Mouse (Mus musculus) stomach, postnatal 0 days (tissue): ENCODE results near the gene Fgf4. TPM values are rescaled to one million over a fixed set of nuclear protein-coding genes. Genes with fewer than 3 reads are reported as not detected.
"Not testable (repeated sequence)": the region's sequence is repeated elsewhere in the genome, so short reads cannot be mapped to it uniquely, and the experiment has no call there.

Experiments
- ATAC-seq: fragments of 200-750 bp; cut with Nextera tagmentation; 2 replicates; pipeline ENCODE4 v1.8.0; 2017; ENCODE audit not compliant: low FRiP score, low TSS enrichment
- DNase-seq: peaks from one replicate; pipeline ENCODE4 v3.0.0-alpha.2; 2016; ENCODE audit warnings: low spot score
- H3K27ac ChIP-seq: fragments of 300-500 bp; sonication (generic); replicated peaks from 2 replicates; pipeline ENCODE4 v1.5.1; 2014; ENCODE audit warnings: mild to moderate bottlenecking, control low read depth
- H3K27me3 ChIP-seq: fragments of 300-500 bp; sonication (generic); 2 replicates; pipeline ENCODE4 v1.6.1; 2014; ENCODE audit warnings: low read length; ENCODE audit not compliant: control insufficient read depth, insufficient read depth
- H3K36me3 ChIP-seq: fragments of 300-500 bp; sonication (generic); 2 replicates; pipeline ENCODE4 v1.6.1; 2014; ENCODE audit warnings: low read length, mixed read lengths; ENCODE audit not compliant: control insufficient read depth, insufficient read depth
- H3K4me1 ChIP-seq: fragments of 300-500 bp; sonication (generic); replicated peaks from 2 replicates; pipeline ENCODE4 v1.6.1; 2014; ENCODE audit warnings: antibody characterized with exemption; ENCODE audit not compliant: control insufficient read depth, insufficient read depth
- H3K4me2 ChIP-seq: fragments of 300-500 bp; sonication (generic); replicated peaks from 2 replicates; pipeline ENCODE4 v1.6.1; 2014; ENCODE audit warnings: low read depth, mild to moderate bottlenecking, control low read depth, moderate library complexity
- H3K4me3 ChIP-seq: fragments of 300-500 bp; sonication (generic); 2 replicates; pipeline ENCODE4 v1.5.1; 2014; ENCODE audit warnings: low read depth, low read length, control low read depth
- H3K9ac ChIP-seq: fragments of 300-500 bp; sonication (generic); 2 replicates; pipeline ENCODE4 v1.6.1; 2014; ENCODE audit warnings: mild to moderate bottlenecking, low read length, control low read depth, mixed read lengths
- H3K9me3 ChIP-seq: fragments of 300-500 bp; sonication (generic); 2 replicates; pipeline ENCODE4 v1.6.1; 2016; ENCODE audit warnings: low read length; ENCODE audit not compliant: control insufficient read depth
- CTCF ChIP-seq: IDR thresholded peaks from 2 replicates; pipeline ENCODE4 v1.5.1; 2016; ENCODE audit warnings: antibody characterized with exemption, low read depth, mild to moderate bottlenecking, moderate library complexity
- EP300 ChIP-seq: optimal IDR thresholded peaks from 2 replicates; pipeline ENCODE3; 2016; ENCODE audit warnings: antibody characterized with exemption
- WGBS: fragments of 180-500 bp; shearing (Covaris S2); extraction: QIAGEN DNeasy Blood & Tissue Kit; methylation state at CpG from one replicate; pipeline ENCODE4 v1.1.7; 2014; 5-methylcytosine and 5-hydroxymethylcytosine counted together
- polyA plus RNA-seq: library from polyadenylated mRNA; unstranded; fragments of >200 nt; fragmentation: Nextera tagmentation; extraction: Ambion mirVana; gene quantifications from 2 replicates; pipeline ENCODE4 v1.2.1, GENCODE M21; 2015

The Fgf4 gene
- polyA plus RNA-seq, 1 experiment from 2014 or later, result not detected

DNA sequence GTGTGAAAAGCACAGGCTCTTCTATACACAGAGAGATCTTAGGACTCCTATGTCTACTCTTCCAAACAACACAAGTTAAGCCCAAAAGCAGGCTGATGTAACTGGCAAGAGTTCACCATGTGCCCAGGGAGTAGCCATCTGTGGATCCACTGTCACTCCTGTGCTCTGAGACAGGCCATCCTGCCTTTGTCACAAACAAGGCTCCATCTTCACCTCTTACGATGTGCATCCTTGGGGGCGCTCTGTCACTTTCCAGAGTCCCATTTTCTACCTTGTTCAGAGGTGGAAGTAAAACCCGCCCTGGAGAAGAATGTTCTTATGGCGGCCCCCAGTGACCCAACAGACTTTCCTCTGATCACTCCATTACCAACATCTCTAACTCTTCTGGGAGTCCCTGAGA, 47.5 kb downstream of the Fgf4 start:
- H3K4me1 ChIP-seq, result peaks cover 5% of the 10 kb centered on the region; the same call in 1 of the 2 replicates
- peaks cover 30% of the 10 kb centered on the region for H3K27me3 ChIP-seq
- H3K27ac ChIP-seq, result no peak overlapping the region
- H3K36me3 ChIP-seq, result no peaks in the 10 kb centered on the region
- ATAC-seq, result no peak
- no peaks in the 10 kb centered on the region for H3K9me3 ChIP-seq
- TF ChIP-seq EP300, result no peak
- no peak for TF ChIP-seq CTCF
- WGBS, result 8% methylated on average over 4 of the region's 4 CpGs
- H3K4me2 ChIP-seq, result no peak overlapping the region
- DNase-seq, result no peak
- no peak overlapping the region for H3K9ac ChIP-seq
- H3K4me3 ChIP-seq, result no peak overlapping the region

DNA sequence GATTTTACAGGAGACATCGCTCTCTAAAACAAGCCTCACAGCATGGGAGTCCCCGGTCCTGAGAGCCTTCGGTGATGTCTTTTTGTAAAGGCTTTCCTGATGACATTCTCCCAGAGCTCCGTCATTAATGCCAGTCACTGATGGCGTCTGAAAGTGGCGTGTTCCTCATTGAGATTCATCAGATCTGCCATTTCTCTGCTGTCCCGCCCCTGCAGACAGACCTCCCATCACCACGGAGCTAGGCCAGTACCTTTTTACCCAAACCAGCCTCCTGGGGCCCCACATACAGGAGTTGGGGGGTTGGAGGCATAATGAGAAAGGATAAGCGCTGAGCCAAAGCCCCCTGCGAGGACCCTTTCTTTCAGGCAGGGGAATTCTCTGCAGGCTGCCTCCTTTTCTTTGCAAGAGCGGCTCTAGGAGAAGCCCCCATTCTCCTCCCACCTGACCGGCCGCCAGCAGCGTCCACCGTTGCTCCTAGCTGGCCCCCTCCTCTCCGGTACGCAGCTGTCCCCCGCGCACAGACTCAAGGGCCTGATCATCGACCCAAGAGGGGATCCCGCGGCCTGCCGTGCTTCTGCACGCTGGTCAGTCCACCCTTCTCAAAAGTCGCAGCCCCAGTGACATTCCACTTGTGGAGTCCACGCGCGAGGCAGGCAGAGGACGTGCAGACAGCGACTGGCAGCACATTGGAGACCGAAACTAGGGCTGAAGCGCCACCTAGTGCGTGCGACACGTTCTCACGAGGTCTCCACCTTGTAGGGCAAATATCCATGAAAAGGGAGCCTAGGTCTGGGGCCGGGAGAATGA, 48.3 kb downstream of the Fgf4 start:
- no peak for TF ChIP-seq EP300
- TF ChIP-seq CTCF, result peak; percentile 92
- H3K4me1 ChIP-seq, result peaks cover 5% of the 10 kb centered on the region; the same call in 1 of the 2 replicates
- WGBS, result 1% methylated on average over 37 of the region's 37 CpGs
- DNase-seq (peak; percentile 84), ATAC-seq (peak; percentile 58)
- H3K9me3 ChIP-seq, result no peaks in the 10 kb centered on the region
- no peak overlapping the region for H3K27ac ChIP-seq
- peak overlapping the region; percentile 40 for H3K4me3 ChIP-seq
- 0 out of 2 replicates have a peak overlapping the region, but pooled peaks have one; percentile 18 for H3K9ac ChIP-seq
- peak overlapping the region; percentile 66 for H3K4me2 ChIP-seq
- H3K27me3 ChIP-seq, result peaks cover 27% of the 10 kb centered on the region
- no peaks in the 10 kb centered on the region for H3K36me3 ChIP-seq

DNA sequence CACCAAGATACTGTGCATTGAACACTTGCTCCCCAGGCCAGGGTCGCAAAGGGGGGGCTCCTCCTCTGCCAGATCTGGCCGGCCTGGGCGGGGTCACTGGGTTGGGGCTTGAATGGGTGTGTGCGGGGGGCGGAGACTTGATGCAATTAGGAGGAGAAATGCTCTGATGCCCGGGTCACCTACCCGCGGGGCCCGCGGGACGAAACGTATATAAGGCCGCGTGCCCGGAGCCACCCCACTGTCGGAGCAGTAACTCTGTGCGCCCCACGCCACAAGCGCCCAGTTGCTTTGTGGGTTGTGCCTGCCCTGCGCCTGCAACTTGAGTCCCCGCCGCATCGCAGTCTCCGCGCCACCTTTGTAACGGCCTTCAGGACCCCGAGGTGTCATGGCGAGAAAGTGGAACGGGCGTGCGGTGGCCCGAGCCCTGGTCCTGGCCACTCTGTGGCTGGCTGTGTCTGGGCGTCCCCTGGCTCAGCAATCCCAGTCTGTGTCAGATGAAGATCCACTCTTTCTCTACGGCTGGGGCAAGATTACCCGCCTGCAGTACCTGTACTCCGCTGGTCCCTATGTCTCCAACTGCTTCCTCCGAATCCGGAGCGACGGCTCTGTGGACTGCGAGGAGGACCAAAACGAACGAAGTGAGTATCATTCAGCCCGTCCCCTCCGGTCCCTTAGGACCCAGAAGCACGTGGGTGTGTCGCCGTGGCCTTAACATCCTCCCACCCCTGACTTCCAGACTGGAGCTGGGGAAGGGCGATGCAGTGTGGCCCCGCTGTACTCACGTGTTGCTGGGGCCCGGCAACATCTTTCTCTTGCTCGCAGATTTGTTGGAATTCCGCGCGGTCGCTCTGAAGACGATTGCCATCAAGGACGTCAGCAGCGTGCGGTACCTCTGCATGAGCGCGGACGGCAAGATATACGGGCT, 49.4 kb downstream of the Fgf4 start, which contains the start of gene Fgf15:
Gene Fgf15 (plus strand): TSS at position 238 of the 925 bp plus-strand sequence.
- ATAC-seq, result peak; percentile 19; the same call in 1 of the 2 replicates
- TF ChIP-seq EP300 (no peak), CTCF (no peak)
- 0 out of 2 replicates have a peak within 1 kb of the TSS, but pooled peaks have one; percentile 18 for H3K9ac ChIP-seq
- peaks cover 5% of the 10 kb centered on the region; the same call in 1 of the 2 replicates for H3K4me1 ChIP-seq
- H3K36me3 ChIP-seq, result no peaks in the 10 kb centered on the region
- WGBS, result 1% methylated on average over 65 of the region's 65 CpGs
- peak within 1 kb of the TSS; percentile 40 for H3K4me3 ChIP-seq
- H3K9me3 ChIP-seq, result no peaks in the 10 kb centered on the region
- peaks cover 27% of the 10 kb centered on the region for H3K27me3 ChIP-seq
- no peak for DNase-seq
- H3K27ac ChIP-seq, result no peak within 1 kb of the TSS
- peak within 1 kb of the TSS; percentile 66 for H3K4me2 ChIP-seq

DNA sequence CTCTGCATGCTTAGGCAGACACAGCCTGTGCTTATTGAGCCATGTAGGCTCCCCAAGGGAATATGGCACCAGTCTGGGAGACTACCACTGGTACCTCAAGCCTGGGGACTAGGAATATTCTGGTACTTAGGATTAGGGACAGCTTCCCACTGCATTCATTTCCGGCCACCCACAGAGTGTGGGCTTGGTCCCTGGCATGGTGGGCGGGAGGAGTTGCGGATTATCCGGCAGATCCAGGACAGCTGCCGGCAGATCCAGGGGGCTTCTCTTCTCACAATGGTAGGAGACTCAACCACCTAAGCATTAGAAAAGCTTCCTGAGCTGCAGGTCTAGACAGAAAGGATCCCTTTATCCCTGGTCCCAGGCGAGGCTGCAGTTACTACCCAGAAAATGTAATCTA, 51.3 kb downstream of the Fgf4 start:
- ATAC-seq (no peak), DNase-seq (no peak)
- H3K27me3 ChIP-seq, result peaks cover 27% of the 10 kb centered on the region
- no peak overlapping the region for H3K9ac ChIP-seq
- TF ChIP-seq CTCF (no peak), EP300 (no peak)
- 63% methylated on average over 6 of the region's 6 CpGs for WGBS
- H3K4me3 ChIP-seq, result no peak overlapping the region
- H3K36me3 ChIP-seq, result no peaks in the 10 kb centered on the region
- peaks cover 5% of the 10 kb centered on the region; the same call in 1 of the 2 replicates for H3K4me1 ChIP-seq
- H3K27ac ChIP-seq, result no peak overlapping the region
- H3K9me3 ChIP-seq, result no peaks in the 10 kb centered on the region
- H3K4me2 ChIP-seq, result no peak overlapping the region

DNA sequence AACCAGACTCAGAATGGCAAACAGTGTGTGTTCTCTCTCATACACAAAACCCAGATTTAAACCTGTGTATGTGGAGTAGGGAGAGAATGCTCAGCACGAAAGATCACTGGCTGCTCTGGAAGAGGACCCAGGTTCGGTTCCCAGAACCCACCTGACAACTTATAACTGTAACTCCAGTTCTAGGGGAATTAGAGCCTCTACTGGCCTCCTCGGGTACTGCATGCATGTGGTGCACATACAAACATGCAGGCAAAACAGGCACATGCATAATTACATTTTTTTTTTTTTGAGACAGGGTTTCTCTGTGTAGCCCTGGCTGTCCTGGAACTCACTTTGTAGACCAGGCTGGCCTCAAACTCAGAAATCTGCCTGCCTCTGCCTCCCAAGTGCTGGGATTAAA, 58.3 kb downstream of the Fgf4 start:
- TF ChIP-seq CTCF, result peak; percentile 39; the same call in 1 of the 2 replicates
- H3K27me3 ChIP-seq, H3K4me2 ChIP-seq, DNase-seq, H3K36me3 ChIP-seq, H3K9ac ChIP-seq, H3K4me1 ChIP-seq, ATAC-seq, H3K27ac ChIP-seq, H3K4me3 ChIP-seq, H3K9me3 ChIP-seq: not testable (repeated sequence)
- 87% methylated on average over 3 of the region's 3 CpGs for WGBS
